Mouse (Mus musculus) spleen, postnatal 10 days (tissue): Measurements from ENCODE around the gene Grk6.

Experiments used
- DNase-seq, 2 experiments: peaks; one replicate each; pipeline ENCODE4 v3.0.0; 2021 to 2022; ENCODE audit warnings: low spot score in 2 of 2

The Grk6 gene

DNA sequence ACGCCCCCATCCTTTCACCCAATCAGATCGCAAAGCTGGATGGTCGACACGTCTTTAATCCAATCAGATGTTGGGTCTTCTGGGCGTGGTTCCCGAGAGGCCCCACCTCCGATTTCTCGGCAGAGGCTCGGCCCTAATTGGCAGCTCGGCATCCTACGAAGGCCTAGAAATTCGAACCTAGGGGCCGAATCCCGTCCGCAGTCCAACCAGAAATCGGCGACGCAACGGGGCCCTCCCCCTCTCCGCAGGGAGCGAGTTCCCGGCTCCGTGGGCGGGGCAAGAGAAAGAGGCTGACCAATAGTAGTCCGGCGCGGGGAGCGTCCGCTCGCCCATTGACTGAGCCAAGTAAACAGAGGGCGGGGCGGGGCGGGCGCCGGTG, at the start of gene Grk6:
Gene Grk6, plus strand, starts transcription at position 136 of the 379 bp plus-strand sequence.
- DNase-seq = peak; percentile 99

DNA sequence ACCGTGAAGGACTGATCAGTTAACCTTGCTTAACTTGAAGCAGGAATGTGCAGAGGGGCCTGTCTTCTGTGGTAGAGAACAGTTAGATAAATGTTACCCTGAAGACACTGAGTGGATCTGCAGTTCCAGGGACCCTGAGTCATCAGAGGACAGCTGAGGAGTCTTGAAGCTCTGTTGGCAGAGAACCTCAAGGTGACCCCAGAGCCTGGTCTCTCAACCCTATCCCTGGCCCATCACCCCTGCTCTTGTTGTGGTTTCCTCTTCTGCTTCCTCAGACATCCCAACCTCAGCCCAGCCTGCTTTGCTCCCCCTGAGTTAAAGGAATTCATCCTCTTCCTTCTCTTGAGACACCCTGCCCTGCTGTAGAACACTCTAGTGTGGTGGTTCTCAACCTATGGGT, 46.8 kb upstream of the Grk6 start, which contains the start of gene Slc34a1:
Gene Slc34a1, plus strand, starts transcription at position 100 of the 400 bp plus-strand sequence.
- no peak for DNase-seq

DNA sequence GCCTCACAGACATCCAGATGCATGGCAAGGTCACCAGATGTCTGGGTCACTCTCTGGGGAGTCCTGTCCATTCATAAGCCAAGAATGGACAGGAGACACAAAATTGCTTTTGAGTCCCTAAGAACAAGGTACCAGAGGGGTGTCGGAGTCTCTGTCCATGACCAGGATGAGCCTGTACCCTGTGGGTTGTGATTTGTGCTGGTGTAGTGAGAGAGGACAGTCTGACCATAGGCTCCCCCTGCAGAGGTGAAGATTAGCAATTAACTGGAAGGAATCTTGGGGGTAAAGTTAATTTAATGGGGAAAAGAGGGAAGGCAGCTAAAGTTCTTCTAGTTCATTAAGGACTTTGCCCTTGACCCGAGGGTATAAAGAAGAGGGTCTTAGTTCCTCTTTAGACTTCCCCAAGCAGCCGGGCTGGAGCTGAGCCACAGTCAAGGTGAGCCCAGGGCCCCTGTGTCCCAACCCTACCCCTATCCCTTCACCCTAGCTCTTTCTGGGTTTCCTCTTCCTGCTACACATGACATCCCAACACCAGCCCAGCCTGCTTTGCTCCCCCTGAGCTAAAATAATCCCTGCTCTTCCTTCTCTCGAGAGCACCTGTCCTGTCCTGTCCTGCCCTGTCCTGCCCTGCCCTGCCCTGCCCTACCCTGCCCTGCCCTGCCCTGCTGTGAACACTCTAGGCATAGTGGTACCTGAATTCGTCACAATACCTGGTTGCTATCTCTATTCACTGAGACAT, 45.4 kb upstream of the Grk6 start:
- no peak for DNase-seq

DNA sequence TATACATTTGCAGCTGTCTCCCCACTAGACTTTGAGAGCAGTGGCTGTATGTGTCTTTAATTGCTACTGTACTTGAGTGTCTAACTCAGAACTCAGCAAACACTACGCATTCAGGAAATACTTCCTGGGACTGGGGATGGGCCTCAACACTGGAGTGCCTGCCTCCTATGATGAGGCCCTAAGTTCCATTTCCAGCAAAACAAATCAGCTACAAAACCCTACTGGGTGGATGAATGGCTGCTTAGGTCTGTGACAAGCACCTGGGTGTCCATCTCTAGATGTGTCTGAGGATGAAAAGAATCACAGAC, 44.9 kb upstream of the Grk6 start:
- DNase-seq = no peak

DNA sequence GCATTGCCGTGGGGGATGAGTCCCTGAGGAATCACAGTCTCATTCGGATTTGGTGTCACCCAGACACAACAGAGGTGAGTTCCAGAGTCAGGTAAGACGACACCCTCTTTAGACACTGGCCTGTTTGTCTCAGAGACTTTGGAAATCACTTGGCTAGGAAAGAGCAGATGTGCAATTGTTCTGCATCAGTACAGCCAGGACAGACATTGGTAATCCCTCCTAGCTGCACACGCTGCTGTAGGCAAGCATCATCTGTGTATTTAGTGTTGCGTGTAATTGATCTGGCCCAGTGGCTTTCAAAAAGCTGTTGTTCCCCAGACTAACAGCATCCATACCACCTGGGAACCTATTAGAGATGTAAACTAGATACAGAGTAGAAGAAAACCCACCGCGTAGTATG, 41.6 kb upstream of the Grk6 start:
- DNase-seq = no peak

DNA sequence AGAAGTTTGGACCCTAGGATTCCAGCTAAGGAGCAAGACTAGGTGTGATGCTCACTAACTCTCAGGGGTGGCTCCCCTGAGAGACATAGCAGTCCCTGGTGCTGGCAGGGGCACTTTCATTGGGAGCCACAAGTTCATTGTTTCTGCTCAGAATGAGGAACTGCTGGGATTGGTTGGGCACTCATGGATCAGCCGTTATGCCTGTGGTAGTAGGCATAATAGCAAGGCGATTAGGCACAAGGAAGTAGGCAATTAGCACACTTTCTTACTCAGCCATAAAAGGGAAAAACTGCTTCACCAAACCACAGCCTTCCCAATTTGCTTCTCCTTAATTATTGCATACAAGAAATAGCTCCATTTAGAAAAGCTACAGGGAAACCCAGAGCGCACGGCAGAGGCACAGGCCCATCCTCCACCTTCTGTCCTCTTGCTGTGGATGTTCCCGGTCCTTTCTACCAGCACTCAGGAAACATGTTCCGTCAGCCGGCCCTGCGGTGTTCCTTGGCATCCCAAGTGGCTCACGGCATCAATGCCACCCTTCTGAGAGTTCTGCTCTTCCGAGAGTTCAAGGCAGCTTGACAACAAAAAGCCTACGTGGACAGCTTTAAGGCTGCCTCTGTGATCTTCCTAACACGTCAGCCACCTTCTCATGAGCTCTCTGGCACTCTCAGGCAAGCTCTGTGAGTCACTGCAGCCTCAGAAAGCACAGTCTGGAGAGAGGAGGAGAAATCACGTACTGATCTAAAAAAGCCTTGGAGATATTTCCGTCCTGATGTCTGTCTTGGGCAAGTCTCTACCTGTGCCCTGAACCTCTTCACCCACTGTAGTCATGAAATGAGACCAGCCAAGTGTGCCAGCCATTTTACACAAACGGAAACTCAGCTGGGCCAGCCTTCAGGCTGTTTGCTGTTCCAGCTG, 40.7 kb upstream of the Grk6 start:
- no peak for DNase-seq

DNA sequence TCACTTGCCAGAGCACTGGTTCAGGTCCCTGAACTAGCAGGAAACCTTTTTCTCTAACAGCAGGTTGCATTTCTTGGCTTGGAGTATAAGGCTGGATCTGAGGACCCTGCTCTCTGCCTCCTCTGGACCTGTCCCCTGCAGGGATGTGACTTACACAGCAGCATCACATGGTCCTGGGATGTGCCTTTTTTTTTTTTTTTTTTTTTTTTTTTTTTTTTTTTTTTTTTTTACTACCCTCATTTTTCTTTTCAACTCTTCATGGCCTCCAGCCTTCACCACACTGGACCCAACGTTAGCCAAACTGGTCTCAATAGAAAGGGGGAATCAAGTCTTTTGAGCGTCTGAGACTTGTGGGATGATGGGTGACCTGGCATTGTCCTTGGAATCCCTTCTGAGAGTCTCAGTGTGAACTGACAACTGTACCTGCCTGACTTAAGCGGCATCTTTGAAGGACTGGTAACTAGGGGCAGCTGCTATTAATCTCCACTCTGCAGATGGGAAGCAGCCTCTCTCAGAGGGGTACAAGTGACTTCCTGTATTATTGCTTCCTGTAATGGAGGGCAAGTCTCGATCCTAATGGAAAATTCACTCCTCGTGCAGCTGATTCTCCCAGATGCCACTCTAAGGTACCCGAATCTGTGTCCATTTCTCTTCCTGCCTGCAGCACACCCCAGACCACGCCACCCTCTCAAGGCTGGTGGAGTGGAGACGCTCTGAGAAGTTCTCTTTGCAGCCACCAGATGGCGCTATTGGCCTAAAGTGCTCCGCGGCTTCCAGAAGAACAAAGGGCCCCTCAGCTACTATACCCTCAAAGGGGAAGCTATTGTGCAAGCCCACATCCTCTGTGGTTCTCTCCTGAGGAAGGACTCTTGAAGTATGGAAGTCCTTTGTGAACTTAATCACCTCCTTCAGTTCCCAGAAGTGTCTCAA, 39.8 kb upstream of the Grk6 start:
- DNase-seq = peak; percentile 73 to 88

DNA sequence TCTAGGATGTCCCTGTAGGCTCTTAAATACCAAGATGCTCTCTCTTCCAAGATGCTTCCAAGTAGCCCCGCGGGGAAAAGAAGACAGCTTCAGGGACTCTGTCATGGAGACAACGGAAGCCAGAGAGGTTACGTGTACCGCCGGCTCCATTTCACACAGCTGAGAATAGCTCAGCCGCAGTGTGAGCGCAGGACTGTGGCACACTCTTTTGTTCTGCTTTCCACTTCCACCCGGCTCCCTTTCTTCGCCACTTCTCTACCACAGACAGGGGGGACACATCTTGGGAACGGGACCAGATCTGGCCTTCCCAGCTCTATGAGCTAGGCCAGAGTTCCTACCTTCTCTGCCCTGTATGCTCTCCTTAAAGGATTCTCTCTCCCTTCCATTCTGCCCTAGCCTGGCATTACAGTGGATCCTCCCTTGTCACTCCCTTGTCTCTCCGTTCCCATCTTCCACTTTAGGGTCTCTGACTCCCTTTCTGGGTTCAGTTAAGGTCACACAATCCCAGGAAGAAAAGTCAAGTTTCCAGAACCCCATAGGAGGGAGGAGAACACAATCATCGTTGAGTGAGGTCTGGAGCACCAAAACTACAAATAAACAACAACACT, 39.0 kb upstream of the Grk6 start:
- peak in 1 of 2 experiments; percentile 47 for DNase-seq

DNA sequence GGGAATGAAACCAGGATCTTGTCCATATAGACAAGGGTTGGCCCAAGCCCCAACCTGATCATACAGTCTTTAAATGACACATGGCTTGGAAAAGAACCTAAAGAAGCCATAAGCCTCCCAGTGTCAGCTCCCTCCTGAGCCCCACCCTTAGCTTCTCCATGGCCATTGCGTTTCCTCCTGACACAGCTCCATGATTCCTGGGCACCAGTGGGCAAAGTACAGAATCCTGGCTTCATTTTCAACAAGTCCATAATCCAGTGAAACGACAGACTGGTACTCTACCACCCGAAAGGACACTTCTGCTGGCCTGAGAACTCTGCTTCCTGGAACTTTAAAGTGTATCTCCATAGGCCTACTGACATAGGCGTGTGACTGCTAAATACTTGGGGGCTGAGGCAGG, 37.5 kb upstream of the Grk6 start:
- DNase-seq = no peak

DNA sequence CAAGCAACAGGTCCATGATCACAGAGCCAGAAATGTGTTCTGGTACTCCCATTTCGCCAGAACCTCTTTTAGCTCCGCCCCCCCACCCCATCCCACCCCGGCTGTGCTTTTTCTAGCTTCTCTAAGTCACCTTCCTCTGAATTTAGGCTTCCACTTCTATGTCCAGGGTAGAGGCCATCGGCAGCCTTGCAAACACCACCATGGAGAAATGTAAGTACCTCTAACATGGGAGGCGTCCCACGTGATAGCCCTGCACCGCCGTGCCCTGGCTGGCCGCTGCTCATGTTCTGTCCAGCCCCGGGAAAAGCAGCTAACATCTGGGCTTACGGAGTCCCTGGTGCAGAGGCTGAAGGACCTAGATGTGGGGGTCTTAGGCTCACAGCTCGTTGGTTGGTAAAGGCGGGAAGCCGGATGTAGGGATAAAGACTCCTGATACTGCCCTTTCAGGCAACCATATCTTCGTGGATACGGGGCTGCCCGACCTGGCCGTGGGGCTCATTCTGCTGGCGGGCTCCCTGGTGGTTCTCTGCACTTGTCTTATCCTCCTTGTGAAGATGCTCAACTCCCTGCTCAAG, 36.2 kb upstream of the Grk6 start:
- DNase-seq = no peak

DNA sequence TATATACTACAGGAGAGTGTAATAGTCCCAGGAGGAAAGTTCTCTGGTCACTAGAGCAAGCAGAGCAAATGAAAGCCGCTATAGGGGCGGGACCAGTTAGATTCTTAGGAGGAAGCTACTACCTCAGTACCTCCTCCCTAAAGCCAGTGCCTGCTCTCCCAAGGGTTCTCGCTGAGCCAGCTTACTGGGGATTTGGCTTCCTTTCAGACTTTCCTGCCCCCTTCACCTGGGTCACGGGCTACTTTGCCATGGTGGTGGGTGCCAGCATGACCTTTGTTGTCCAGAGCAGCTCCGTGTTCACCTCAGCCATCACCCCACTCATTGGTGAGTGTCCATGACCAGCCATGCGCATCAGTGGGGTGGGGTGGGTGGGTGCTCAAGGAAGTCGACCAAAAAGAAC, 33.0 kb upstream of the Grk6 start:
- no peak for DNase-seq

DNA sequence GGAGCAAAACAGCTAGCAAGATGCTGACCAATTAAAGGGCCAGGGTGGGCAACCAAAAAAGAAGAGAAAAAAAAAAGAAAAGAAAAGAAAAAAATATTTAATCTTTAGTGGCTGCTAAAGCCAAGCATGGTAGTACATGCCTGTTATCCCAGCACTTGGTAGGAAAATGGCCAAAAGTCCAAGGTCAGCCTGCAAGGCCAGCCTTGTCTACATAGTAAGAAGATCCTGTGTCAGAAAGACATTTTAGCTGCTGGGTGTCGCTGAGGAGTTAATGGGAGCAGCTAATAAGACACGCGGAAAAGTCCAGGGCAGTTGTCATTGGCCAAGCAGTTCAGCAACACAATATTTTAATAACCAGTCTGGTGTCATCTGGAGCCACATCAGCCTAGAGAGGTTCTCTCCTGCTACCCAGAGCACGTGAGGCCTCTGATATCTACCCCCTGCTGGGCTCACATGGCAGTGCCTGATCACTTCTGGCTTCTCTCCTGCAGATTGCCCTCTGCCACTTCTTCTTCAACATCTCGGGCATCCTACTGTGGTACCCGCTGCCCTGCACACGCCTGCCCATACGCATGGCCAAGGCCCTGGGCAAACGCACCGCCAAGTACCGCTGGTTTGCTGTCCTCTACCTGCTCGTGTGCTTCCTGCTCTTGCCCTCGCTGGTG, 32.1 kb upstream of the Grk6 start:
- peak in 1 of 2 experiments; percentile 36 for DNase-seq

DNA sequence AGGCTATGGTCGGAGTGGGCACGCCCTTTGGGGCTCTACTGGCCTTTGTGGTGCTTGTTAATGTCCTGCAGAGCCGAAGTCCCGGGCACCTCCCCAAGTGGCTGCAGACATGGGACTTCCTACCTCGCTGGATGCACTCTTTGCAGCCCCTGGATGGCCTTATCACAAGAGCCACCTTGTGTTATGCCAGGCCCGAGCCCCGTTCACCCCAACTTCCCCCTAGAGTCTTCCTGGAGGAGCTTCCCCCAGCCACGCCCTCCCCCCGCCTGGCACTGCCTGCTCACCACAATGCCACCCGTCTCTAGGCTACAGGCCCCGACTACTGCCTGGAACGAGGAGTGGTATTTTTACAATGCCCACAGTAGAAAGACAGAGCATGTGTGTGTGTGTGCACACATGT, 31.5 kb upstream of the Grk6 start:
- peak in 1 of 2 experiments; percentile 51 for DNase-seq

DNA sequence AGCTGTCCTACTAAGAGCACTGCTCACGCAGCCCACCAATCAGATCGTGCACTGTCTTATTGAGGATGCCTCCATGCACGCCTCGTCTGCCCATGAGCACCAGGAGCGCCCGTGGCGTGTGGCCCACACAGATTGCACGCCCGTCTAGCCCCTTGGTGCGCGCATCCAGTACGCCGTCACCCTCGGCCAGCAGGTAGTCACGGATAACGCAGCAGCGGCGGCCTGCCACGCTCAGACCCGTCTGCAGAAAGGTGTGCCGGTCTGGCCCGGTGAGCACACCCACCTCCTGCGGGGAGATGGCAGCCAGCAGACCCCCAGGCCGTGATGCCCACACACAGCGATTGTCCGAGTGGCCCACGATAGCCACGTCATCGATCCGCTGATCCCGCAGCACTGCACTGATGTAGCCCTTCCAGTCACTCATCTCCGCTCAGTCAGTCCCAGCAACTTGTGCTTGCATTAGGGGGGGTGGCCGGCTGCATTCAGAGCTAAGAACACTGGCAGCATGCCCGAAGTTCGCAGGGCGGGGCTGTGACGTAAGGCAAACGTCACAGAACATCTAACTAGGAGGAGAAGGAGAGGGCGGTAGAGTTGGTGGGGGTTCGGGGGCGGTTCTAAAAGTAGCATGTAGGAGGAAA, 30.0 kb upstream of the Grk6 start, which contains the start of gene Pfn3:
Gene Pfn3, minus strand, starts transcription at position 490 of the 638 bp plus-strand sequence.
- DNase-seq = peak in 1 of 2 experiments; percentile 50

DNA sequence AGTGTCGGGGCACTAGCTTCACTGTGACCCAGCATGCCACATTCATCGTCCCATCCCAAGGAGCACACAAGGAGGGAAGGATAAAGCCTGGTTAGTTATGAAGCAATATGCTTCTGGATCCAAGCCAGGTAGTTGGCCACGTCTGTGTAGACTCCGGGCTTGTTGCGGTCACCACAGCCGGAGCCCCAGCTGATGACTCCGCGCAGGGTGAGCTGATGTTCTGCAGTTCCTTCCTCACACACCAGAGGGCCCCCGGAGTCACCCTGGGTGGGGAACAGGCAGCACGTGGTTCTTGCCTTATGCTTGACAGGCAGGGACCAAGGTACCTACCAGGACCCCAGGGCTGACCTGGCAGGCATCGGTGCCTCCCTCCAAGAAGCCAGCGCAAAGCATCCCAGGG, 26.9 kb upstream of the Grk6 start:
- peak; percentile 86 to 93 for DNase-seq

DNA sequence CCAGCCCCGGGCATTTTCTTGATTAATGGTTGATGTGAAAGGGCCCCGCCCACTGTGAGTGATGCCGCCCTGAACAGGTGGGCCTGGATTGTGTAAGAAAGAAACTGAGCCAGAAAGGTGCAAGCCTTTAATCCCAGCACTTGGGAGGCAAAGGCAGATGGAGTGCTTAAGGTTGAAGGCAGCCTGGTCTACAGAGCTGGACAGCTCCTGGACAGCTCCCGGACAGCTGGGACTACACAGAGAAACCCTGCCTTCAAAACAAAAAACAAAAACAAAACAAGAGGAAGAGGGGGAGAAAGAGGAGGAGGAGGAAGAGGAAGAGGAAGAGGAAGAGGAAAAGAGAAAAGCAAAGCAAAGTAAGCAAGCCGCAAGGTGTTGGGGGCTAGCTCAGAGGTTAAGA, 25.7 kb upstream of the Grk6 start:
- no peak for DNase-seq

DNA sequence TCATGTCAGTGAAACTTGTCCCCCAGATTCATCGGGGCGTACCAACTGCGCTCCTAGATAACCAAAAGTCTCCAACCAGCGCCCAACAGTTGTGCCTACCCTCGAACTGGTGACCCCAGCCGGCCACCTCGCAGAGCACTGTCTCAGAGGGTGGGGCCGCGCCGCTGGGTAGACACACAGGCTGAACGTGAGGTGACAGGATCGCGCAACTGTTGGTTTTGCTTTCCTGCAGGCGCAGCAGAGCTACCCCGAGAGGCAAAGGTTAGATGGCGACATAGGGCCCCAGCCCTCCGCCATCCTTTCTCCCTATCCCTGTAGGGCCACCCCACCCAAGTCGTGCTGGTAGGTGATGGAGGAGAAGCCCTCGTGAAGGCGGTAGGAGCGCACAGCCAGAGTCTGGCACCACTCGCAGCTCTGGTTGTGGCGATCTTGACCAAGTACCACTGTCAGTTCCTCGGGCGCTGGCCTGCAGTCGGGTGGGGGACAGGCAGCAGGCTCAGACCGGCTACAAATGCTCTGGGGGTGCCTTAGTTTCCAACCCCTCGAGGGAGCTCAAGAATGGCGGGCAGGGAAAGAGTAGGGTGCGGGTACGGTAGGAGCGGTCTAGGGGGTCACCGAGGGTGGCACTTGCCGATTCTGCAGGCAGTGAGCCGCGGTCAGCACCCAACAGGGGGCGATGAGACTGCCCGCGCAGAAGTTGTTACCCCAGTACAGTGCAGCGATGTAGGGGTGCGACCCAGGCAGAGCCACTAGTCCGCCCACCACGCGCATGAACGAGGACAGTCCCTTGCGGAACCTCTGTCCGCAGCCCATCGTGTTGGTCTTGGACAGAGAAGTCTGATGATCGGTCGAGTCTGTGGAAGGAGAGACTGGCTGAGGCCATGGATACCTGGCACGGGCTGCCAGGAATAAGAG, 24.6 kb upstream of the Grk6 start:
- peak in 1 of 2 experiments; percentile 37 for DNase-seq

DNA sequence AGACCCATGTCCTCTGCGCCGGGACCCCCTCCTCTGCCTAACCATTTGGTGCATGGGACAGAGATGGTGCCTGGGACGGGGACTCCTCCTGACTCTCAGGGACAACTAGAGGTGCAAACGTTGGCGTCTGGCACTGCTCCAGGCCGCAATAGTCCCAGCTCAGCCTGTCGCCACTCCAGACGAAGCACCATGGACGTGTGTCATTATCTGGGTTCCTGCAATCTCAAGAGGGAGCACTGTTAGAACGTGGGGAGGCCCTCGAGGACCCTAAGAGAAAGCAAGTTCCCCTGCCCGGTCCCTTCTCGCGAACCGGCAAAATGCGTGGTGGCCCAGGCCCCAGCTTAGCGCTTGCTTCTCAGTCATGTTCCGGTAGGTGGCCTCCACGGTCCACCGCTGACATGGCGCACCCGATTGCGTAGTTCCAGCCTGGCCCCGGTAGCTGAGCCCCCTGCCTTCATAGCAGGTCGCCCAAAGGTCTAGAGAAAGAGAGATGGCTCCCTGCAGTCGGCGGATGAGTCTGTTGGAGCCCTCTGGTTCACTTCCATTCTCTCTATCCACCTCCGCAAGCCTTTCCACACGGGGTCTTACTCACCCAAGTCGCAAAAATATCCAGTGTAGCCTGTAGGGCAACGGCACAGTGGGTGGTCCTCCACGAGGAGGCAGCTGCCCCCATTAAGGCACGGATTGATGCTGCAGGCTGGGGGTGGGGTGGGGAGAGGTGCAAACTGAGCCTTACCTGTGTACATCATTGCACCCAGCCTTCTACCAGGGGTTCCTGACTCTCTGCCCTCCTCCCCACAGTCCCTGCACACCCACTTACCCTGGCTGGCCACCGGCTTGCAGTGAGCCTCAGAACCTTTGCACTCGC, 23.7 kb upstream of the Grk6 start:
- DNase-seq = peak; percentile 49 to 78
